Comparison of ENCODE assay signal across 14 mouse cellular contexts in genomic region chr1:187975465-187976352, GRCm38 (mm10).
DNase-seq lines count a peak whose midpoint lies in the region; ATAC-seq and TF ChIP-seq lines count a peak whose summit lies in the region.
"Had no signal": no experiment of that assay in that cellular context is flagged by ENCODE, and none has a peak within 500 bp of the region (broad histone marks: within the 10 kb centered on the region; RNA-seq: fewer than 3 reads in every experiment).

No protein-coding gene starts in this region.

- H3K9ac ChIP-seq in forebrain, embryonic 12.5 days: no peak overlapping the region
- no peak overlapping the region for H3K9ac ChIP-seq in forebrain, embryonic 16.5 days (replicated peaks; ENCODE audit: low read depth, low read length)
- H3K9ac ChIP-seq in hindbrain, embryonic 15.5 days: no peak overlapping the region
- no peak overlapping the region for H3K9ac ChIP-seq in stomach, postnatal 0 days (ENCODE audit: low read length)
- H3K9ac ChIP-seq: limb, embryonic 13.5 days had no signal

- peaks cover 8% of the 10 kb centered on the region for H3K4me1 ChIP-seq in forebrain, embryonic 12.5 days
- H3K4me1 ChIP-seq in forebrain, embryonic 16.5 days (replicated peaks; ENCODE audit: control insufficient read depth, insufficient read depth, low read length): peaks cover 5% of the 10 kb centered on the region; the same call in 1 of the 2 replicates
- peaks cover 5% of the 10 kb centered on the region; the same call in 1 of the 2 replicates for H3K4me1 ChIP-seq in megakaryocyte, embryonic 14.5 days
- H3K4me1 ChIP-seq in hindbrain, embryonic 15.5 days (replicated peaks): peaks cover 10% of the 10 kb centered on the region; the same call in 1 of the 2 replicates
- H3K4me1 ChIP-seq in stomach, postnatal 0 days (replicated peaks; ENCODE audit: control insufficient read depth, insufficient read depth): no peaks in the 10 kb centered on the region
- H3K4me1 ChIP-seq: limb, embryonic 13.5 days had no signal

- peak; percentile 41 for TF ChIP-seq CTCF in stomach, postnatal 0 days (IDR thresholded peaks at IDR 0.05; ENCODE audit: low read depth)

- H3K27ac ChIP-seq in forebrain, embryonic 12.5 days: no peak overlapping the region
- no peak overlapping the region for H3K27ac ChIP-seq in forebrain, embryonic 16.5 days (ENCODE audit: low read length)
- H3K27ac ChIP-seq in hindbrain, embryonic 15.5 days (replicated peaks): no peak overlapping the region
- no peak overlapping the region for H3K27ac ChIP-seq in stomach, postnatal 0 days (replicated peaks)
- H3K27ac ChIP-seq: limb, embryonic 13.5 days had no signal

- H3K27me3 ChIP-seq in forebrain, embryonic 12.5 days: peaks cover 78% of the 10 kb centered on the region
- H3K27me3 ChIP-seq in forebrain, embryonic 16.5 days (replicated peaks; ENCODE audit: control insufficient read depth, insufficient read depth, low read length): peaks cover 25% of the 10 kb centered on the region
- no peaks in the 10 kb centered on the region for H3K27me3 ChIP-seq in megakaryocyte, embryonic 14.5 days (replicated peaks)
- H3K27me3 ChIP-seq in hindbrain, embryonic 15.5 days: no peaks in the 10 kb centered on the region
- H3K27me3 ChIP-seq in stomach, postnatal 0 days (ENCODE audit: control insufficient read depth, insufficient read depth, low read length): no peaks in the 10 kb centered on the region

- no peak overlapping the region for H3K4me2 ChIP-seq in forebrain, embryonic 12.5 days
- H3K4me2 ChIP-seq in forebrain, embryonic 16.5 days (ENCODE audit: low read length): no peak overlapping the region
- H3K4me2 ChIP-seq in hindbrain, embryonic 15.5 days: no peak overlapping the region
- H3K4me2 ChIP-seq in stomach, postnatal 0 days (replicated peaks; ENCODE audit: low read depth): no peak overlapping the region
- H3K4me2 ChIP-seq: limb, embryonic 13.5 days had no signal

- H3K36me3 ChIP-seq in forebrain, embryonic 12.5 days (replicated peaks): no peaks in the 10 kb centered on the region
- no peaks in the 10 kb centered on the region for H3K36me3 ChIP-seq in forebrain, embryonic 16.5 days (ENCODE audit: control insufficient read depth, insufficient read depth)
- H3K36me3 ChIP-seq in megakaryocyte, embryonic 14.5 days (replicated peaks; ENCODE audit: low read length): no peaks in the 10 kb centered on the region
- no peaks in the 10 kb centered on the region for H3K36me3 ChIP-seq in hindbrain, embryonic 15.5 days
- H3K36me3 ChIP-seq in stomach, postnatal 0 days (ENCODE audit: control insufficient read depth, insufficient read depth, low read length): no peaks in the 10 kb centered on the region
- H3K36me3 ChIP-seq: limb, embryonic 13.5 days had no signal

- ATAC-seq in forebrain, embryonic 12.5 days (ENCODE audit: low FRiP score): 0 out of 2 replicates have a peak, but pooled peaks have one; percentile 46
- ATAC-seq in forebrain, embryonic 16.5 days: no peak
- no peak for ATAC-seq in megakaryocyte, adult 5-6 weeks (ENCODE audit: poor library complexity, severe bottlenecking)
- peak; percentile 63 for ATAC-seq in hindbrain, embryonic 15.5 days (ENCODE audit: low FRiP score, low read depth)
- ATAC-seq in stomach, postnatal 0 days (ENCODE audit: low FRiP score, low TSS enrichment): no peak

- no peak overlapping the region for H3K4me3 ChIP-seq in forebrain, embryonic 12.5 days (replicated peaks)
- no peak overlapping the region for H3K4me3 ChIP-seq in forebrain, embryonic 16.5 days (replicated peaks; ENCODE audit: low read length)
- peak overlapping the region; percentile 33 for H3K4me3 ChIP-seq in megakaryocyte, embryonic 14.5 days (replicated peaks)
- H3K4me3 ChIP-seq in hindbrain, embryonic 15.5 days: no peak overlapping the region
- H3K4me3 ChIP-seq in stomach, postnatal 0 days (ENCODE audit: low read depth, low read length): no peak overlapping the region
- H3K4me3 ChIP-seq: limb, embryonic 13.5 days had no signal

- DNase-seq in stomach, postnatal 0 days (ENCODE audit: low spot score): no peak
- no peak for DNase-seq in embryo, embryonic 9.5 days (ENCODE audit: extremely low spot score)
- DNase-seq in spleen, adult 12 weeks (ENCODE audit: low spot score): no peak
- DNase-seq: adrenal gland, postnatal 14 days; embryo, embryonic 11 days; heart, postnatal 14 days; kidney, postnatal 14 days; lung, postnatal 36 days had no signal

- 61% methylated on average over 20 of the region's 20 CpGs for WGBS in forebrain, embryonic 12.5 days
- 53% methylated on average over 20 of the region's 20 CpGs for WGBS in forebrain, embryonic 16.5 days
- 54% methylated on average over 20 of the region's 20 CpGs for WGBS in hindbrain, embryonic 15.5 days
- WGBS in stomach, postnatal 0 days: 83% methylated on average over 20 of the region's 20 CpGs

- TF ChIP-seq EP300 in stomach, postnatal 0 days (optimal IDR thresholded peaks at IDR 0.05): no peak

- H3K9me3 ChIP-seq in forebrain, embryonic 12.5 days: no peaks in the 10 kb centered on the region
- H3K9me3 ChIP-seq in forebrain, embryonic 16.5 days (ENCODE audit: control insufficient read depth, low read length): no peaks in the 10 kb centered on the region
- peaks cover 31% of the 10 kb centered on the region for H3K9me3 ChIP-seq in megakaryocyte, embryonic 14.5 days
- H3K9me3 ChIP-seq in hindbrain, embryonic 15.5 days: no peaks in the 10 kb centered on the region
- no peaks in the 10 kb centered on the region for H3K9me3 ChIP-seq in stomach, postnatal 0 days (ENCODE audit: control insufficient read depth, low read length)
- H3K9me3 ChIP-seq: limb, embryonic 13.5 days had no signal

Comparison
In these comparisons a context has a peak if more than half of its experiments do, and no peak if none do; other contexts are left out.
1. ATAC-seq: peak in forebrain, embryonic 12.5 days (single experiment) and hindbrain, embryonic 15.5 days (single experiment); none in forebrain, embryonic 16.5 days (single experiment), megakaryocyte, adult 5-6 weeks (single experiment) and stomach, postnatal 0 days (single experiment).